Mouse (Mus musculus): ENCODE results near the gene Crim1. TPM values are rescaled to one million over a fixed set of nuclear protein-coding genes. Genes with fewer than 3 reads are reported as not detected.

Crim1 gene
- total RNA-seq, 4 experiments from 2014 or later: 84.5 to 97.9 (median 87.0) TPM

DNA sequence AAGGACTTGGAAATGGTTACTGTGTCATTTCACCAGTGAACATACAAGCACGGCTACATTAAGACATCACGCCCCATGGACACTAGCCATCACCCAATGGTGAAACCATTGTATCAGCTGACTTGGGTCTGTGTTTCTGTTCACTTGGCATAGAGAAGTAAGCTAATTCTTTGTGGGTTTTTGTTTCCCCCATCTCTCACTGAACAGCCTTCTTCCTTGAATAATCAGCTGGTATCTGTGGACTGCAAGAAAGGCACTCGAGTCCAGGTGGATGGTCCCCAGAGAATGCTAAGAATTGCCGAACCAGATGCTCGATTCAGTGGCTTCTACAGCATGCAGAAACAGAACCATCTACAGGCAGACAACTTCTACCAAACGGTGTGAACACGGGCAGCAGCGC is 173.8 kb downstream of the Crim1 start:
- DNase-seq (ENCODE audit: low spot score in 2 of 2): no peak

DNA sequence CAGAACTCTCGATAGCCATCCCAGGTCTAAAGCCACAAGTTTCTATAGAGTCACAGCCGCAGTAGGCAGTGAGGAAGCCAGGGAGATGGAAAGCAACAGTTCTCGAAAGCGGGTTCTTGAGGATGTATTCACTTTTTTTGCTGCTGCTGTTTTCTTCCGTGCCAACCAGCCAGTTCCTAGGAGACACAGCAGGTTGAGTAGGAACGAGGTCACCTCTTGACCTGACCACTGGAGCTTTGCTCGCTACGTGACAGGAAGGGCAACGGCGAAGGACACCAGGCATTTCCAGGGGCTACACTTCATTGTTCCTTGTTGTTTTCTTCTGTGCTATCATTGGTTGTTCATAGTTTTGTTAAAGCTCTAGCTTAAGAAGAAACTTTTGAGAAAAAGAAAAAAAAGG is 174.7 kb downstream of the Crim1 start:
- DNase-seq (ENCODE audit: low spot score in 2 of 2): no peak

DNA sequence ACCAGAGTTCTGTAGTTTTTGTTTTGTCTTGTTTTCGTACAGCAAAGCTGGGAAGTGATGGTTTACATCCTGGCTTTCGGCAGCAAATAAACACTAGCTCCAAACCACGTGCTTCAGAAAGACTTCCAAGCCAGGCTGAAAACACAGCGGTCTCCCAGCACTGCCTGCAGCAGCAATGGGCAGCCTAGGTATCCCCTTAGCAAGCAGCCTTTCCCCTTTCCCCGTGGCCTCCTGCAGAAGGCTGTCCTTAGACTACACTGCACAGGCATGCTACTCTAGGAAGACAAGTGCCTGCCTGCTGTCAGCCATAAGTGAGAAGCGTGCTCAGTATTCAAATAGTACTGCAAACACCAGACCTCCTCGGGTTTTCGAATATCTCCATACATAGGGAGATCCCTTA is 176.5 kb downstream of the Crim1 start:
- DNase-seq (ENCODE audit: low spot score in 2 of 2): no peak

DNA sequence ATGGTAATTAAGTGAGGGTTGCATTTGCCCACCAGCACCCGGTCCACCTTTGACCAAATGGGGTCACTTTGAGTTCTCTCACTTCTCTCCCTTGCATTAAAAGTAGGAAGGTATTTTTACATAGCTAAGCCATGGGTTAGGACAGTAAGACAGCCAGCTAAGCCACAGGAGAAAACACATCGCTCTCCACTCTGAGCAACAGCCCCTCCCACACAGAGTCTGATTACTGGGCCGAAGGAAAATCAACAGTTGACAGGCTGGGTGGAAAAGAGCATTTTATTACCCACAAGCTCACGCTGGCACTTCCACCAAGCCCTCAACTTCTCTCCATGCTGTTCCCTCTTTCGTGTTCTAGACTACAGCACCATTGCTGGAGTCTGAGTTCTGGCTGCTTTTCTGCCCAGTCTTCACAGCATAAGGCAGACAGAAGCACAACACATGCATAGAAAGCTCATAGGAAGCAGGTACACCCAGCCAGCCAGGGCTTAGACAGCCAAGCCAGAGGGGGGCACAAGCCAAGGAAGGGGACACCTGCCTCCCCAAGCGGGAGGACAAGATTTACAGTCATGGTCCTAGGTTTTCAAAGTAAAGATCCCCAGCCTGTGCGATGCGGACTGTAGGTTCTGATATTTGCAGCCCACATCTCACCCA is 179.2 kb downstream of the Crim1 start:
- DNase-seq (ENCODE audit: low spot score in 2 of 2): no peak

DNA sequence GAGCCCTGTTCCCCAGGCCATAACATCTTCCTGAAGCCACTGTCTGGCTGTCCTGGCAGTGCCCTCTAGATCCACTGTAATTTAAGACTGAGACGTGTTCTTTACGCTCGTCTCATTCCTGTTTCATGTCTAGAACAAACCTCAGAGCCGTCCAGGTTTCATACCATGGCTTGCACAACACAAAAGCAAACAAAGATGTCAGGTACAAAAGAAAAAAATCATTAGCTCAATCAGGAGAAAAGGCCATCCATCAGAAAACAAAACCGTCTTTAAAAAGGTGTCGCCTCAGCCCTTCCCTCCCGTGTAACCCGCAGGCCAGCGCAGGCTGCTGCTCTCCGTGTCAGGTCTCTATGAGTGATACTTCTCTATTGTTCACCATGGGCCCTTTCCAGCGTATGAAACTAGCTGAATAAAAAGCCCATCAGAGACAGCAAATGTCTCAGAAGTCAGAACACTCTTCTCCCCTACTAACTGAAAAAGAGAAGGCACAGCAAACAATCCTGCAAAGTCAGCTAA is 179.7 kb downstream of the Crim1 start:
- DNase-seq (ENCODE audit: low spot score in 2 of 2): no peak

DNA sequence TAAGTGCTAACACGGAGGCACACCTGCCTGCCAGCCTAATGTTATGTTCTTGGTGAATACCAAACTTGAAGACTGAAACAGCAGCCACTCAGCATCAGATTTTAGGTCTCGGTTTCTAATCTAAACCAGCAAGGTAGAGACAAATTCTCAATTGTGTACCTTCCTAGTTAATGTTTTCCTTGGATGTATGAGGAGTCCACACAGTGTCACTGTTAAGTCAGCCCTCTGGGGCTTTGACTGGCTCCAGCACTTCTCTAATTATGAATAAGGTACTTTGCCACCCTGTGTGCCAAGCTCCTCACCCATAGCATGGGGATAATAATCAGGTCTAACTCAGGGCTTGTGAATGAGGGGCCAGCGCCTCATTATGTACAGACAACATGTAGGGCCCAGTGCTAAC is 182.3 kb downstream of the Crim1 start:
- DNase-seq (ENCODE audit: low spot score in 2 of 2): no peak

DNA sequence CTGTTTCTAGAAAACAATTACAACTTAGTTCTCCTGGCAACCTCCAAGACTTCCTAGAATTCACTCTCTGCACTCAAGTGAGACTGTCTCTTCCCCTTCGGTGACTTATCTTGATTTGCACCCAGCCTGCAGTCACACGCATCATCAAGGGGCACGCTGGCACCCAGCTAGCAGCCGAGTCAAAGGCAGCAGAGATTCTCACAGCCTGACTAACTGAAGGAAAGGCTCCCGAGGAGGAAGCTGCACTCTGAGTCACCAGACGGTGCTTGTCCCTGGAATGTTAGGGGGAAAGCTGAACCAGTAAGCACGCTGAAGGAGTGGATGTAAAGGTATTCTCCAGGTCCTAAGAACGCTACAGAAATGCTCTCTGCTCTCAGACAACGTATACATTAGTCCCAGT is 187.6 kb downstream of the Crim1 start:
- no peak for DNase-seq (ENCODE audit: low spot score in 2 of 2)

DNA sequence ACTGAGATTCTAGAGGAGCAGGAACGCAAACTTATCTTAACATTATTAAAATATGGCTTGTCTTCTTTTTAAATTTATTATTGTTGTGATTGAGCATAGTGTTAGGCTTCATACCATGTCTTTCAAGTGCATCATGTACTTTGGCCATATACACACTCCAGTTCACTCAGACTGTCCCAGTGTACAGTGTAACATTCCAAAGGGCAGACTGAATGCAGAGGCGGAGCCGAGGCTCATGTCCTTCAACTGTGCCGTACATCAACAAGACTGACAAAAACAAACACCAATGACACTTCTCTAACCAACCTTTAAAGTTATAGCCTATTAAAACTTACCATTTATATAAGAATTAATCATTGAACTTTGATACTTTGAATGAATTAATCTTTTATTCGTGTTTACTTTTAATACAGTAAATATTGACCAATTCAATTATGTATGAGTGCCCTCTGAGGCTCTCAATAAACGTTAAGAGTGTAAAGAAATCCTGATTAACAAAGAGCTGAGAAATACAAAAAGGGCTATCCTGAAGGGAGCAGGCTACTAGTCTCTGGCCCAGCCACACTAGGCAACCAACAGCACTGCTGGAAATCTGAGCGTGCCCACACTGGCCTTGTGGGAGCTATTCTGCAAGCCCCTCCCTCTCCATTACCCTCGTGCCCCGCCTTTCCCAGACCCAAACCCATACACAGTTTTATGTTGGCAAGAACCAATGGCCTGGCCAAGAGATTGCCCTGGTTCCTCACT is 188.2 kb downstream of the Crim1 start:
- no peak for DNase-seq (ENCODE audit: low spot score in 2 of 2)

DNA sequence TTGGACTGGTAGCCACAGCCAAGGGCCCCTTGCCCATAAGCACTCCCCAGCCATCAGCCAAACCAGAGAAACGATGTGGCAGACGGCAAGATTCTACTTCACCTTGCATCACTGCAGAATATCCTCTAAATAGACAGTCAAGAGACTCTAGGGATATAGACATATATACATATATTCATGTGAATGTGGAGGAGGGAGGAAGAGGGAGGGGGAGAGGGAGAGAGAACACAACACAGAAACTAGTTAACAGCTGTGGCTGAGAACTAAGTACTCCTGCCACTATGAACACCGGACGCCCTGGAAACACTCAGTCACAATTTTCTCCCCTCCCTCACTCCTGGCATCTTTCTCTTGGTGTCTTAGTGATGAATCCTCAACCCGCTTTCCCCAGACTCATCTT is 189.5 kb downstream of the Crim1 start:
- no peak for DNase-seq (ENCODE audit: low spot score in 2 of 2)

DNA sequence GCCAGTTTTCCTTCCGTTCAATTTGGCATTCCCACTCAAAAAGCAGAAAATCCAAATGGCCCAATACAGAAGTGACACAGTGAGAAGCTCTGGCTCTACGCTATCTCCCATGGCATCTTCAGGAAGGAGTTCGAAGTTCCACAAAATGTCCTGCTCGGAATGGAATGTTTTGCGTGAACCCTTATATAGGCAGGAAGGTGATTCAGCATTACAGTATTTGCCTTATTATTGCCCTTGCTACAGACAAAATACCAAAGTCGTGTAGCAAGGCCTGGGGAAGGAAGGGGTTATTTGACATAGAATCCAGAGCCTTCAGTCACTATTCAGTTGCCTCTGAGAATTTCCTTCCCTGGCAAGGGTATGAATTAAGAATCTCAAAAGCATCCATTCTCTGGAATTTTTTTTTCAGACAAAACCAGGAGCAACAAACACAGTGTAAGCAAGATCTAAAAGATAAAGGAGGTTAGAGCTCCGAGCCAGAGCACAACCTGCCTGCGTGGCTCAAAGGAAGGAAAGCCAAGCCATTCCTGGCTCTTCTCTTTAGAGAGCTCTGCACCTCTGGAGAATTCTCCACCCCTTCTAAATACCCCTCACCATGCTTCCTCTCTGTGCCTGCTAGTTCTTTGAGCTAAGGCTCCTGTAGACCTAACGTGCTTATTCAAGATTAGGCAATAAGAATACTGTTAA is 192.5 kb downstream of the Crim1 start:
- no peak for DNase-seq (ENCODE audit: low spot score in 2 of 2)

DNA sequence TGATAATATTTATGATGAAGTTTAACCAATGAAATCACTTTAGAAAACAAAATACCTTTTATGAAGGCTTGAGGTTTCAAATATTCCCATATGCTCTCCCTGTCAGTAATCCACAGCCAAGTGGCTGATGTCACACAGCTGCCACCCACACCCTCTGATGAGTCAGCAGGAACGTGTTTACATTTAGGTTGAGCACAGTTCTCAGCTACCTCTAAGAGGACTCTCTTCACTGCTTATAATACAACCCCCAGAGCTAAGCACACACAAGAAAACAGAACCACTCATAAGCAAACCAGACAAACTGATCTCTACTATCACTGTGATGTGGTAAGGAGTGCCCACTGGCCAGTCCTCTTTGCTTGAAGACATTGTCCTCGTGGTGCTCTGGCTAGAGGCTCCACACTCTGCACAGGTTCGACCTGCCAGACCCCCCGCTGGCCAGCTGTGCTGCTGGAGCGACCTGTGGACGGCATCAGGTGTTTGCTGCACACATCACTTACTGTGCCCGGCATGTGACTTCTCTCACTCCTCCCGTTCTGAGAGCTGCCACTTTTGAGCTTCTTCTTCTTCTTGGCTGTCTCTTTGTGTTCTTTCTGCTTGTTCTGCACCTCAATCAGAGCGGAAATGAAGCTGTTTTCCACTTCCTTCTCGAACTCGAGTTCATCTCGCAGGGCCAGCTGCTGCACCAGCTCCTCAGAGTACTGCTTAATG is 200.2 kb downstream of the Crim1 start:
- peak in 1 of 2 experiments; percentile 72 for DNase-seq (ENCODE audit: low spot score in 2 of 2)

DNA sequence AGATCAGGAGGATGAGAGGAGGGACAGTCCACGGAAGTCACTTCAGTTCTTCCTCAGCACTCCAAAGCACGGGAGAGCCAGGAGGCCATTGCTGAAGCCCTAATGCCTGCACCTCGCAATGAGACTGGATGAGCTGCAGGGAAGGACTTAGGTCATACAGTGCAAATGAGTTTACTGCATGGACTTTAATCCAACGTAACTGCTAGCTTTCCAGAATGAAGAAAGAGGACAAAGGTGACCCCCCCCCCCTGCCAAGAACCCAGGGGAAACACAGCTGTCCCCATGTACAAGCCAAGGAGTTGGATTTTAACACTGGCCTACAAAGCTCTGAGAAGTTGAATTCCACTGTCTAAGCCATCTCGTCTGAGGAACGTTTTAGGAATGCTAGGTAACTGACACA is 201.3 kb downstream of the Crim1 start:
- DNase-seq (ENCODE audit: low spot score in 2 of 2): no peak

DNA sequence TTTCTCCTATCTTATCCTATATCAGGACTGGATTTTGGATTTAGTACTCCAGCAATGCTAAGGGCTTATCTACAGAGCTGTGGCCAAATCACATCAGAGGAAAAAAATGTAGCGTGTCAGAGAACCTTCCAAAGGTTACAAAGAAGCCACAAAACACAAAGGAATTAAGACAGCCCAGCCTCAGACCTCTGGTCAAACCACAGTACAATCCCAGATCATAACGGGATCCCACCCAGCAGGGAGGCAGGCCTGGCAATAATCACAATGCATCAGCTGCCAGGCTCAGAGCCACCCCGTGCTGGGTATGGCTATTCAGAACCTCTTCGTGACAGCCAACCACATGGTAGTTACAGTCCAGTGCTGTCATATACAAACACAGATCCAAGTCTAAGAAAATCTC is 201.7 kb downstream of the Crim1 start:
- no peak for DNase-seq (ENCODE audit: low spot score in 2 of 2)

DNA sequence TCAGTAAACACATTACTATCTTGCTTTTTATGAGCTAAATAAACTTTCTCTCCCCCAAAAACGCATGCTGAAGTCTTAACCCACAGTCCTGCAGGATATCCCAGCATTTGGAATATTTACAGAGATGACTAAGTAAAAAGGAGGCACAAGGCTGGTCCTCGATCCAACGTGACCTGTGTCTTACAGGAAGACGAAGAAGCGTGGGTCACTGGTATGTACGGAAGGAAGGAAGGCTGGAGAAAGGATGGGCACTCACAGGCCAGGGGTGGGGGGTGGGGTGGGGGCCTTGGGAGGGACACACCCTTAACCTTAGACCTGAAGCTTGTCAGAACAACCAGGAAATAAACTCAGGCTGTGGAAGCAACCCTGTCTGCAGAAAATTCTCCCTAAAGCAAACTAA is 202.1 kb downstream of the Crim1 start:
- DNase-seq (ENCODE audit: low spot score in 2 of 2): no peak

DNA sequence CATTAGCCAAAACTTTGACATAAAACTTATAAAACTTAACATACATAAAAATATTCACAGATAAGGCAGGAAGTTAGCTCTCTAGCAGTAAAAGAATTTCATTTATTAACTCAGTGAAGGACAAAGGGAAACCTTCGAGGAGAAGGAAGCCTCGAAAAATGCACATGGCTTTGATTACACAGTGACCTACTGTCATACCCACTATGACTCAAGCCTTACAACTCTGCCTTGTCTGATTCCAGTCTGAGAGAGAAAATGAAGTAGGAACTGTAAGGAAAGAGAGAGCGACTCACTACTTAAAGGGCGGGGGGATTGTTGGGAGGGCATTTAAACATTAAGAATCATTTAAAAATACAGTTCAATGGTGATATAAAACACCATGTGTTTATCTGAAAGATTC is 203.2 kb downstream of the Crim1 start:
- no peak for DNase-seq (ENCODE audit: low spot score in 2 of 2)

DNA sequence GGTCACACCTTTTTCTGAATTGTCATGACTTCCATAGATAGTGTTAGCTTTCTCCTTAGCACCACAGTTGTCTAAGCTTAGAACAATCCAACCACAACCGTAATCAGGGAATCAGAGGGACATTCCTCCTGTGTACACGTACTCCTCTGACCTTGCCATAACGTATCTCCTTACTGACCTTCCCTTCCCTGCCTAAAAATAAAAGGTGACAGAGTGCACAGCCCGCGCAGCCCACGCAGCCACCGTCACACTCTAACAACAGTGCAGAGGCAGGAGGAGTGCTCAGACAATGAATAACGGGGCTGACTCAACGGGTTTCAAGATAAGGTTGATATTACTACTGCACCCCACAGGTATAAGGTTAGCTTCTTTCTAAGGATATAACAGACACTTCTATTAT is 203.8 kb downstream of the Crim1 start:
- no peak for DNase-seq (ENCODE audit: low spot score in 2 of 2)

DNA sequence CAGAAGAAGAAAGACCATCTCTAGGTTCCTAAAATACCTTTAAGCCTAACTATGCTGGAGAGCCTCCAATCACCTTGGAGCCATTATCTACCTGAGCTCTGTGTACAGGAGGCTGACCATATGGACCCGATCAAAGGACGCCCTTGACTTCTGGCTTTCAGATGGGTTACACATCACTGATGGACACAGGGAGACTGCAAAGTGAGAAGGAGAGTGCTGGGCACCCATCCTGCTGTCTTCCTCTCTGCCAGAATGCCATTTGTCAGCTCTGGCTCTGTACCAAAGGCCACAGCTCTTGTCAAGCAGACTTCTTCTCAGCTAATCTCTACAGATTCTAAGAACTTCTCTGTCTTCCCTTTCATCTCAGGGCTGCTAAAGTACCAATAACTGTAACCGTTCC is 205.3 kb downstream of the Crim1 start:
- DNase-seq (ENCODE audit: low spot score in 2 of 2): no peak

DNA sequence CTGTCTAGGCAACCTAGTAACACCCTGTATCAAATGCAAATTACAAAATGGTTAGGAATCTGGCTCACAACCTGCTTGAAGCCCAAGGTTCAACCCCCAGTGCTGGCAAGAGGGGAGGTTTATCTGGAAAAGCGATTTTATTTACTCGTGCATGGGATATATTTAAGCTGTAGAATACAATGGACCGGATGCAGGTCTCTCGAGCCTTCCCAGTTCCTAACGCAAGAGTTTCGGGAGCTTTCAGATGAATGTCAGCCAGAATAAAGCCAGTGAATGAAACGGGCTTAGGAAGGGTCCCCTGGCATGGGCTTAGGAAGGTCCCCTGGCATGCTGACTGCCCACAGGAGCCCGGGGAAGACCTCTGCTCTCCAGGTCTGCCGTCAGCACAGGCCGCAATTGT is 206.8 kb downstream of the Crim1 start:
- DNase-seq (ENCODE audit: low spot score in 2 of 2): no peak

DNA sequence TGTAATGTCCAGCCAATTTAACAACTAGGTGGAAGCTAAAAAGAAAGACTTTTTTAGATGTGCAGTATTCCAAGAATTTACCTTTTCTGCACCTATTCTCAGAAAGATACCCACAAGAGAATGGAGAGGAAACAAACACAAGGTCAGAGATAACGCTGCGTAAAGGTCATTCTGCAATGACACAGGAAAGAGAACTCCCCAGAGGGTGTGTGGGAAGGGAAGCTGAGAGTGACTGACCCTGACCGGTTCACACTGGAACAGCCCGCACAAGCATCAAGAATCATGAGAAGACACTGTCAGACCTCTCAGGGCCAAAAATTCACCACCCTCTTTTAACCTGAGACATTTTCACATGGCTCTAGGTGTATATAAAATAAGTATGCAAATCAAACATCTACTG is 207.5 kb downstream of the Crim1 start:
- DNase-seq (ENCODE audit: low spot score in 2 of 2): no peak

DNA sequence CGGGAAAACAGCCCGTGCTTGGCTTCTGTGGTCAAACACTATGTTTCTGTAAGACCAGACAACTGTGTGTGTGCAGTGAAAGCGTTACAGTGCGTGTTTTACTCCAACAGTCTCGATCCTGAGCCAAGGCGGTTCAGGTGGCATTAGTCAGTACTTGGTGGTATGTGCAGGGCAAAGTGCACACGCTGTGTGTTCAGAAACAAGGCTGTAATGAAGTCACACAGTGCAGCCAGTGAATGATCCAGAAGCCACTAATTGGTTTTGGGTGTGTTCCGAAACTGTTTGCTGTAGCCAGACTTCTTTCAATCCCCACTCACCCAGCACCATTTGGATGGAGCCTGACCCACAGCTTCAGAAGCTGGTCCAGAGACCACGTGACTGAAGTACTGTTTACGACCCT is 208.3 kb downstream of the Crim1 start:
- DNase-seq (ENCODE audit: low spot score in 2 of 2): no peak

DNA sequence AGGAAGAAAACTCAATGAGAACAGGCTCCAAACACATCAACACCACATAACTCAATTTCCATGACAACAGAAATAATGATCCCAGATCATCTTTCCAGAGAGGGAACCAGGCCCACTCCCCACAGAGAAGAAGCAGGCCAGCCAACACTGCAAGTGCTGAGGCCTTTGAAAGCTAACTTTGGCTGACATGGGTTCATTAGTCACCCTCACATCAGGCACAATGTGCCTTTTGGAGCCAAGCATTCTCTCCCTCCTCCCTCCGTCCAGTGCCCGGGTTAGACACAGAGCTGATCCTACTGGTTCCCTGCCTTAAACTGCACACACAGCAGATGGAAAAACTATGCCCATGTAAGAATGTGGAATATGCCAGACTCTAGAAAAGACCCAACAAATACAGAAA is 209.9 kb downstream of the Crim1 start:
- no peak for DNase-seq (ENCODE audit: low spot score in 2 of 2)

DNA sequence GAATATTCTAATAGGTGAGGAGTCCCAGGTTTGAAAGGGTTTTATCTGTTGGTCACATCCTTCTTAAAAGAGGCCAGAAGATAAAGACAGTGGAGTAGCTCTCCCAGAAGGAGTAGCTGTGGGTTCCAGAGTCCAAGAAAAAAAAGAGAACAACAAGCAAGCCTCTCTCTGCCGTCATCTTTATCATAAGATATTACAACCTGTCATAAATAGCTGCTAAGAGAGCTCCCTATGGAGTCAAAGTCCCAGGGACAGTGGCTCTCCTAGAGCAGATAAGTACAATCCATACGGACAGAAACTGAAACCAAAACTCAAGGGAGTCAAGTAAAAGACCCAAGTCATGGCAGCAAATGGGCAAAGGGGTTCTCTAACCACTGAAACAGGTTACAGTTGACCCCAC is 215.2 kb downstream of the Crim1 start:
- DNase-seq (ENCODE audit: low spot score in 2 of 2): no peak

Data from left cerebral cortex, adult 8-10 months (tissue).